Mouse (Mus musculus): ENCODE measurements around the gene Sobp. TPM values are rescaled to one million over a fixed set of nuclear protein-coding genes. Genes with fewer than 3 reads are reported as not detected.

The Sobp gene
- polyA plus RNA-seq, 2 experiments: 0.01 TPM; not detected in 1

DNA sequence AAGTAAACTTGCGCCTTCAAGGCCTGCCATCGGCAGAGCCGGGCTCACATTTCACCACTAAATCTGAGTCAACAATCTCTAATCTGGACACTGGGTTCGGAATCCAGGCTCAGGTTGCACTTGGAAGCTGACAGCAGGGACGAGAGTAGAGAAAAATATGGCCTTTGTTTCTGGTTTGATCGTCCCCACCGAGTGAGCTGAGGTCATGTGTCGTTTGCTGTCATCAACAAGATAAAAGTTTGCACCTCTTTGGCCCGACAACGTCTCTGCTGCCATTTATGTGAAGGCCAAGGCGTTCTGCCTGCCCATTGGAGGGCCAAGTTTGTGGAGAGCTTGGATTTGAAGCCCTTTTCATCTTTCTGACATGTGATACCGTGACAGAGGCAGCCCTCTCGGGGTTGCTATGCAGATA, 178.8 kb downstream of the Sobp start:
- no peak for DNase-seq (ENCODE audit: low read depth in 3 of 3, low spot score in 3 of 3)
- Histone ChIP-seq H3K27me3 (ENCODE audit: control insufficient read depth, insufficient read depth, low read length) (no peaks in the 10 kb centered on the region; the same call in 1 of the 2 replicates), H3K36me3 (replicated peaks; ENCODE audit: control insufficient read depth, insufficient read depth, low read depth) (no peaks in the 10 kb centered on the region), H3K27ac (no peak overlapping the region), H3K9me3 (ENCODE audit: control insufficient read depth, low read length) (no peaks in the 10 kb centered on the region), H3K4me2 (ENCODE audit: low read depth) (no peak overlapping the region), H3K4me1 (replicated peaks; ENCODE audit: control insufficient read depth in 2 of 2, insufficient read depth in 2 of 2, low read length in 1 of 2) (no peaks in the 10 kb centered on the region), H3K4me3 (ENCODE audit: insufficient read depth in 1 of 2, low read depth in 2 of 2, low read length in 2 of 2) (no peak overlapping the region), H3K9ac (replicated peaks) (no peak overlapping the region)
- ATAC-seq (ENCODE audit: insufficient read depth): no peak
- no peak for TF ChIP-seq CTCF (IDR thresholded peaks at IDR 0.05; ENCODE audit: low read depth)
- TF ChIP-seq EP300 (IDR thresholded peaks at IDR 0.05; ENCODE audit: low read depth): no peak
- WGBS (ENCODE audit: insufficient replicate concordance): 49% methylated on average over 13 of the region's 13 CpGs

DNA sequence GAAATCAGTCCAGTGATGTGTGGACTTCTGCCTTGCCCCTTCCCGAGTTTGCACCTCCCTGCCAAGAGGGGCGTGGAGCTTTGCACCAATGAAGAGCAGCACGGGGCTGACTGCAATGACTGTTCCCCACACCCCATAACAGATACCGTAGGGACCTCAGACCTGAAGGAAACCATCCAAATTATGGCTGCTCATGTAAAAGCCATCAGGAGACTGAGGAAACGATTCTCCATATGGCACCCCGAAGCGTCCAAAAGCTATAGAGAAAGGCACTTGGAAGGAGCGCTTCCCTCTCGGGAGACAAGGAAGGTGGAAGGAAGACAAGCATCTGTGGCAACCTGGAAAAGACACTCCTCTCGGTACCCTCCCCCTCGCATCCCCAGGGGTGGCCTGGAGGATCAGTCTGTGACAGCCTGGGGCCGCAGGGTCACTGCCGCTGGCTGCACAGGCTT, 180.0 kb downstream of the Sobp start:
- TF ChIP-seq CTCF (IDR thresholded peaks at IDR 0.05; ENCODE audit: low read depth): no peak
- no peak for TF ChIP-seq EP300 (IDR thresholded peaks at IDR 0.05; ENCODE audit: low read depth)
- no peak overlapping the region for H3K27ac ChIP-seq
- H3K9me3 ChIP-seq (ENCODE audit: control insufficient read depth, low read length): no peaks in the 10 kb centered on the region
- H3K4me3 ChIP-seq (ENCODE audit: insufficient read depth in 1 of 2, low read depth in 2 of 2, low read length in 2 of 2): no peak overlapping the region
- no peaks in the 10 kb centered on the region; the same call in 1 of the 2 replicates for H3K27me3 ChIP-seq (ENCODE audit: control insufficient read depth, insufficient read depth, low read length)
- no peak overlapping the region for H3K9ac ChIP-seq (replicated peaks)
- no peaks in the 10 kb centered on the region for H3K4me1 ChIP-seq (replicated peaks; ENCODE audit: control insufficient read depth in 2 of 2, insufficient read depth in 2 of 2, low read length in 1 of 2)
- H3K36me3 ChIP-seq (replicated peaks; ENCODE audit: control insufficient read depth, insufficient read depth, low read depth): no peaks in the 10 kb centered on the region
- WGBS (ENCODE audit: insufficient replicate concordance): 31% methylated on average over 13 of the region's 13 CpGs
- DNase-seq (ENCODE audit: low read depth in 3 of 3, low spot score in 3 of 3) (no peak), ATAC-seq (ENCODE audit: insufficient read depth) (no peak)
- H3K4me2 ChIP-seq (ENCODE audit: low read depth): no peak overlapping the region

DNA sequence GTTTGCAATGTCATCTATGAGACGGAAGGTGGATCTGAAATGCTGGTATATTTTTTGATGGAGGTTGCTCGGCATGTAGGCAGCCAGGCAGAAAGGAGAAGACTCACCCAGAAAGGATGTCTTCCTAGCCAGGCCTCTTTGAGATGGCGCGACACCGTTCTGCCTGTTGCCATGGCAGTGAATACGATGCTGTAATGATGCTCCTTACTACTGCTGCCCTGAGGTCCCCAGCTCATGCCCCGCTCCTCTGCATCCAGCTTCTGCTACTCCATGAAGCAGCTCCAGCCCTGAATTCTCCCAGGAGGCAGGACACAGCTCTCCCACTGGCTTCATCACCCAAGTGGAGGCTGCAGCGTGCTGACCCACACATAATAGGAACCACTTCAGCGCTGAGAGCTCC, 183.3 kb downstream of the Sobp start:
- Histone ChIP-seq H3K27ac (no peak overlapping the region), H3K27me3 (ENCODE audit: control insufficient read depth, insufficient read depth, low read length) (no peaks in the 10 kb centered on the region; the same call in 1 of the 2 replicates), H3K4me3 (ENCODE audit: insufficient read depth in 1 of 2, low read depth in 2 of 2, low read length in 2 of 2) (no peak overlapping the region), H3K36me3 (replicated peaks; ENCODE audit: control insufficient read depth, insufficient read depth, low read depth) (no peaks in the 10 kb centered on the region), H3K4me1 (replicated peaks; ENCODE audit: control insufficient read depth in 2 of 2, insufficient read depth in 2 of 2, low read length in 1 of 2) (no peaks in the 10 kb centered on the region), H3K9ac (replicated peaks) (no peak overlapping the region), H3K9me3 (ENCODE audit: control insufficient read depth, low read length) (no peaks in the 10 kb centered on the region), H3K4me2 (ENCODE audit: low read depth) (no peak overlapping the region)
- TF ChIP-seq CTCF (IDR thresholded peaks at IDR 0.05; ENCODE audit: low read depth) (no peak), EP300 (IDR thresholded peaks at IDR 0.05; ENCODE audit: low read depth) (no peak)
- no peak for ATAC-seq (ENCODE audit: insufficient read depth)
- 54% methylated on average over 9 of the region's 9 CpGs for WGBS (ENCODE audit: insufficient replicate concordance)
- no peak for DNase-seq (ENCODE audit: low read depth in 3 of 3, low spot score in 3 of 3)

DNA sequence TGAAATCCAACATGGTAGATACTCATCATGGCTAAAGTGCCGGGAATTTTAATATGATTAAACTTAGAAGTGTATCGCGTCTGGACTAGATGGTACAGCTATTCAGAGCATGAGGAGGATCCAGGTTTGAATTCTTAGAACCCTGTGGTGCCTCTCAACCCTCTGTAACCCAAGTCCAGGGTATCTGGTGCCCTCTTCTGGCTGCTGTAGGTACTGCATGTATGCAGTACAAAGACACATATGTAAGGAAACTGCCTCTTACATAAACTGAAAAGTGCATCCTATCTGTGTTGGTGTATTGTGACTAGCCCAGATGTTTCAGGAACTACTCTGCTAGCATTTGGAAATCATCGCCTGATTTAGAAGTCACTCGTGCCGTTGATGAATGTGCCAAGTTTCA, 184.4 kb downstream of the Sobp start:
- ATAC-seq (ENCODE audit: insufficient read depth) (no peak), DNase-seq (ENCODE audit: low read depth in 3 of 3, low spot score in 3 of 3) (peak; percentile 16 to 24 (median 18))
- Histone ChIP-seq H3K4me3 (ENCODE audit: insufficient read depth in 1 of 2, low read depth in 2 of 2, low read length in 2 of 2) (no peak overlapping the region), H3K9me3 (ENCODE audit: control insufficient read depth, low read length) (no peaks in the 10 kb centered on the region), H3K27me3 (ENCODE audit: control insufficient read depth, insufficient read depth, low read length) (no peaks in the 10 kb centered on the region; the same call in 1 of the 2 replicates), H3K36me3 (replicated peaks; ENCODE audit: control insufficient read depth, insufficient read depth, low read depth) (no peaks in the 10 kb centered on the region), H3K9ac (replicated peaks) (no peak overlapping the region), H3K27ac (no peak overlapping the region), H3K4me2 (ENCODE audit: low read depth) (no peak overlapping the region), H3K4me1 (replicated peaks; ENCODE audit: control insufficient read depth in 2 of 2, insufficient read depth in 2 of 2, low read length in 1 of 2) (no peaks in the 10 kb centered on the region)
- 20% methylated on average over 6 of the region's 6 CpGs for WGBS (ENCODE audit: insufficient replicate concordance)
- no peak for TF ChIP-seq EP300 (IDR thresholded peaks at IDR 0.05; ENCODE audit: low read depth)
- TF ChIP-seq CTCF (IDR thresholded peaks at IDR 0.05; ENCODE audit: low read depth): peak; percentile 88

DNA sequence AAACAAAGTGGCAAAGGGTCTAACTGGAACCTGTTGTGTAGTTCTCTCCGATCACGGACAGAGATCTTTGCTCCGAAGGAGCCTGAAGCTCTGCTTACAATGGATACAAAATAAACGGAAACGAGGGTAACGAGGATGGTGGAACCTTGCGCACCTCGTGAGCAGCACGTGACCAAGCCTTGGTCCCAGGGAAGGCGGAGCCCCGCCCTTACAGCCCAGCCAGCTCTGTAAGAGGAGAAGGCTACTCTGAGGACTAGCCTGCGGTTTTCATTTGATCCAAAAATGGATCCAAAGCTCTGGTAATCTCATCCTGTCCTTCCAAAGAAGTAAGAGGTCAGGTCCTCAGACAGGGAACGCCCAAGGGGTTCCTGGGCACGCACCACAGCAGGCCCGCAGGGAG, 185.7 kb downstream of the Sobp start:
- H3K9ac ChIP-seq (replicated peaks): no peak overlapping the region
- no peak overlapping the region for H3K27ac ChIP-seq
- no peaks in the 10 kb centered on the region for H3K36me3 ChIP-seq (replicated peaks; ENCODE audit: control insufficient read depth, insufficient read depth, low read depth)
- WGBS (ENCODE audit: insufficient replicate concordance): 44% methylated on average over 15 of the region's 15 CpGs
- H3K9me3 ChIP-seq (ENCODE audit: control insufficient read depth, low read length): no peaks in the 10 kb centered on the region
- DNase-seq (ENCODE audit: low read depth in 3 of 3, low spot score in 3 of 3) (no peak), ATAC-seq (ENCODE audit: insufficient read depth) (no peak)
- no peak for TF ChIP-seq CTCF (IDR thresholded peaks at IDR 0.05; ENCODE audit: low read depth)
- no peak for TF ChIP-seq EP300 (IDR thresholded peaks at IDR 0.05; ENCODE audit: low read depth)
- no peaks in the 10 kb centered on the region; the same call in 1 of the 2 replicates for H3K27me3 ChIP-seq (ENCODE audit: control insufficient read depth, insufficient read depth, low read length)
- H3K4me1 ChIP-seq (replicated peaks; ENCODE audit: control insufficient read depth in 2 of 2, insufficient read depth in 2 of 2, low read length in 1 of 2): no peaks in the 10 kb centered on the region
- H3K4me2 ChIP-seq (ENCODE audit: low read depth): no peak overlapping the region
- no peak overlapping the region for H3K4me3 ChIP-seq (ENCODE audit: insufficient read depth in 1 of 2, low read depth in 2 of 2, low read length in 2 of 2)

All from liver, embryonic 14.5 days (tissue).